Mouse (Mus musculus): ENCODE data around the gene Kif6.

Kif6 gene

DNA sequence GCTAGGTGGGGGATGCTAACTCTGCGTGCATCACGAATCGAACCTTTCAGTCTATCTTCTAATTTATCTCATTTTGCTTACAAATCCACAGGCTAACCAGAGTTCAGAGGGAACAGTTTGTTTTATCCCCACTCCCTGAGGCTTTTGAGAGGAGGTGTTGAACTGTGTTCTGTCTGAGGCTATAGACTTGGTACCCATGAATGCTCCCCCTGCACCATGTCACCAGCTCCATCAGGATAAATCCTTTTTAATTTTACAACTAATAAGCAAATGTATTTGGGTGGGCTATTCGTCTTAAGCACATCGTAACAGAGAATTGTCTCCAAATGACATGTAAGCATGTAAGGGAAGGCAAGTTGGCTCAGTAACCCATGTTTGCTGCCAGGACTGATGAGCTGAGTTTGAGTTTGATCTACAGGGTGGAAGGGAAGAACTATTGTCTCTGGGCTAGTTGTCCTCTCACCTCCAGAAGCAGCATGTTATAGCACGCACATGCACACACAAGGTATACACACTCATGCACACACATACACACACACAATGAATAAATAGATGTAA is 122.4 kb downstream of the Kif6 start:
- no peak for DNase-seq (ENCODE audit: low spot score in 2 of 2)

DNA sequence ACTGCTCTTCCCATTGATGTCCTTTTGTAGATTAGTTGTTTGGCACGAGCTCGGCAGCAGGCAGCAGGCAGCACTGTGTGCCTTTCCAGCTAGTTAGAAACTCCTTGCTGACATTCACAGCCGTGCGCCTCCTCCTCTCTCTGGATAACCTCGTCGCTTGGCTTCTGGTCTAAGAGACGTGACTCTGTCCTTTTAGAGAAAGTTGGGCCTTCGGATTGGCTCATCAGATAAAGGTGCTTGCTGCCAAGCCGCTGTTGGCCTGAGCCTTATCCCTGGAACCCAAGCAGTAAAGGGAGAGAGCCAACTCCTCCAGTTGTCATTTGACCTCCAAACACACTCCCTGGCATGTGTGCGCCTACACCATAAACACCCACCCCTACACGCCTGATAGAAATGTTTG is 123.4 kb downstream of the Kif6 start:
- no peak for DNase-seq (ENCODE audit: low spot score in 2 of 2)

DNA sequence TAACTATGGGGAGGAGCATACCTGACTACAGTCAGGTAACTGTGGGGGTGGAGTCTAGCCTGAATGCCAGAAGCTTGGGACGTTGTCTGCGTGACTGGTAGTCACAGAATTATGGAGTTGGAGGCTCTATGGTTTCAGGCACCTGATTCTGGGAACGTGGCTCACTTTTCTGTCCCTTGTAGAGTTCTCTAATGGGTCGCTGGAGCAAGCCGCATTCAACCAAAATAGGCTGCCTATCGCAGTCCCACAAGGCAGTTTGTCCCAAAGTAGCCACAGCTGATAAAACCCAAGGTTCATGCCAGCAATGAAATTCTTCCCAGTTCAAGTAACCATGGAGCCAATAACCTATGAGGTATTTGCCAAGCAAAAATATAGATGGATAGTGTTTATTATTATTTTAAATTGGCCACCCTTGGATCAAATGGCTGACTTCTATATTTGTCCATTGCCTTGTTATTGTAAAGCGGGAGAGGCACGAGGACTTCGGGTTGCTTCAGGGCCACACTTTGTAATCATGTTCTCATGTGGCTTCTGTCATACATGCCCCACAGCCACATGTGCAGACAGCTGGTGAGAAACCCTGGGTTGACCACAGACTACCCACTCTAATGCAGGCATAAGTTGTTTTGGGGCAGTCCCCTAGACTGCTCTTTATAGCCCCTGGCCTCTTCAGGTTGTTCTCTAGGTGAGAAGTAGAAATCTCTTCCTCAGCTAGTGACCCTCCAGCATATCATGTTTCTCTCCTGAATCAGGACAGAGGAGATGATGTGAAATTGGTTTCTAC is 125.2 kb downstream of the Kif6 start:
- no peak for DNase-seq (ENCODE audit: low spot score in 2 of 2)

DNA sequence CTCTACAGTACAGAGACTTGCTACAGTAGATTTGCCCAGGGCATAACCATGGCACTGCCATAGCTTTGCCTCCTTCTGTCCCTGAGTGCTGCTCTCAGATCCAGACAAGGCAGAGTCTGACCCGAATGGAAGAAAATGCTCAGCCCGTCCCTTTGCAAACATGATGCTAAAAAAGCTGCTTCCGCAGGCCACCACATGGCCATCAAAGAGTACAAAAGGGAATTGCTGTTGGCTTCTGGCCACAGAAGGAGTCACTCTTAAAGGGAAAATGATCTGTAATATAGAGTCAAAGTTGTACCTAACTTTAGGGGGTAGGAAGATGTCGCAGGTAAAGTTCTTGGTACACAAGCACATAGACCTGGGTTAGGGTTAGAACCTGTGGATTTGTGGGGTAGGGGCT is 126.2 kb downstream of the Kif6 start:
- DNase-seq (ENCODE audit: low spot score in 2 of 2): no peak

DNA sequence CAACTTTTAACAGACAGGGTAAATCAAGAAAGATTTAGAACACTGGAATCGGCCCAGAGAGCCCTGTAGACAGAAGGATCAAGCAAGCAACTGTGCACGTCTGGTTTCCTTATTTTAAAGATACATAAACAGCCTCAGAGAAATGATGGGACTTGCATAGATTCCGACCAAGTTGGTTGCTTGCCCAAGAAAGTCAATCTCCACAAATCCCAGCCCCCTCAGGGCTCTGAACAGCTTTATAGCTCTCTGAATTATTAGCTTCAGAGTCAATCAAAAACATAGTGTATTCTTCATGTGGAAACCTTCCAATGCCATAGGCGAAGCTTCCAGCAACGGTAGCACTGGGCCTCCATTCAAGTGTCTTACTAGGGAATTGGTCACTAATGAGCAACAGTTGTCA is 127.0 kb downstream of the Kif6 start:
- no peak for DNase-seq (ENCODE audit: low spot score in 2 of 2)

DNA sequence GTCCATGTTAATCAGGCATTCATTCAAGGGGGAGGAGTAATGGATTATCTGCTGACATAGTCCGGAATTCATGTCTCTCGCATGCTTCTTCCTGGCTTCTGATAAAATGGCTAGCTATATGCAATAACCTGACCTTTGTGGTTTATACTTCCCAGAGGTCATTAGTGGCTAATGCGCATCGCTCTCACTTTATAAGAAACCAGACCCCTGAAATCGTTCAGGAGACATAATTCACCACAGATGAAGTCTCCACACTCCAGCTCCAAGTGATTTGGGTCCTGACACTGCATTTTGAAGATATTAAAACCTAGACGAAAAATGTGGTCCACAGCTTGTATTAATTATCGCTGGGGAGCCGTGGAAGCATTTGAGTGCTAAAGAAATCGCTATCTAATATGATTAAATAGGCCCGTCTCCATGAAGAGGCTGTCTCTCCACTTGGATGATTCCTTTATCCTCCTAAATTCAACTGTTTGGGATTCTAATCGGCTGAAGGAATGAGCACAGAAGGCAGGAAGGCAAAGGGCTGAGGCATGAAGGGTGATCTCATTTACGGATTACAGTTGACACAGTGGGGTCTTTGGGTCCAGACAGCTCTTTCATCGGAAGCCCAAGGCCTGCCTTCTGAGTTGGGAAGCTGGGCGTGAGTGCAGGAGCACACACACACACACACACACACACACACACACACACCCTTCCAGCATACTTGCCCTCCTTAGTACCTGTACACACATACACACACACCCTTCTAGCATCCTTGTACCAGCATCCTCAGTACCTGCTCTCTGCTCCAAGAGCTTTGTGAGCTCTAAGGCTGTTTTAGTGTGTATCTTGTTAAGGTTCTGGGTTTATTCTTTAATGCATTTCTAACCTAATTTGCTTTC is 128.9 kb downstream of the Kif6 start:
- DNase-seq (ENCODE audit: low spot score in 2 of 2): no peak

DNA sequence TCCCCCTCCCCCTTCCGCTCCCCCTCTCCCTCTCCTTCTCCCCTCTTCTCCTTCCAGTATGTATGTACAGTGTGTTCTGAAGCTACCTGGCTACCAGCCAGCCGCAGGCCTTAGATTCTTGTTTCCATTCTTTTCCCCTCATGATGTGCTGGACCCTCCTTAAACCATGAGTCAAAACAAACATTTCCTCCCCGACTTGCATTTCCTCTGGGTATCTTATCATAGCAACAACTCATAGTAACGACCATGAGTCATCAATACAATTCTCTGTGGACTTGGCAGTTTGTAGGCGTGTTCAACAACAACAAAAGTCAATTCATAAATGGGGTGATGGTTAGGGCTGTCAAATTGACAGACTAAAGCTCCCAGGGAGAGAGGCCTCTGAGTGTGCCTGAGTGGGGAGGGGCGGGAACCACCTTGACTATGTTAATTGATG is 136.0 kb downstream of the Kif6 start:
- DNase-seq (ENCODE audit: low spot score in 2 of 2): no peak

DNA sequence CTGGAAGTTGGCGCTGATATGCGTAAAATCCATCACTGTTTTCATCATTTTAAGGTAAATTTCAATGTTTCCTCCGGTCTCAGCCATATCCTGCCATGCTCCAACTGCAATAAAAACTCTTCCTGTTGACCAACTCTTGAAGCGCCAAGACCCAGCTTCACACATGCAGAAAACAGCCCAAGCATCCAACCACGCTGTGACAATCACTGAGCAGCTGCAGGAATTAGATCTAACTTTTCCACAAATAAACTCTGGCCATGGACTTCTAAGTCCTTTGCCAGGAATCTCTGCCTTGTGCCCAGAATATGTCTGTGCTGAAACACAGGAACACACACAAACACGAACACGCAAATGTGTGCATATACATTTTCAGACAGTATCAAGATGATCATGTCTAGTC is 138.9 kb downstream of the Kif6 start:
- DNase-seq (ENCODE audit: low spot score in 2 of 2): no peak

DNA sequence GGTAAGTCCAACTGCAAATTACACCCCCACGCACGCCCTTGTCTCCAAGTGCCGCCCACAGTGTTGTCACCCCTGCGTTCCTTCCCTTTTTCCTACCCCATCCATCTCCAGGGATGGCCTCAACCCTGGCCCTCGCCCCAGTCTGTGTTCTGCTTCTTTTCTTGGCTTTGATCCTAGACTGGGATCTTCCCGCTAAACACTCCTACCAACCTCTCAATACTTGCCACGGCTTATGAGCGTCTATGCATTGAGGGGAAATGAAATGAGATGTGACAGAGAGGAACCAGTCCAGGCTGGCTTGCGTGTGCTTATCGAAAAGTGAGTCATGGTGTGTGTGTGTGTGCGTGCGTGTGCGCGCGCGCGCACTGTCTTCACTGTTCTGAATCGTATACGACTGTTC is 141.9 kb downstream of the Kif6 start:
- DNase-seq (ENCODE audit: low spot score in 2 of 2): no peak

DNA sequence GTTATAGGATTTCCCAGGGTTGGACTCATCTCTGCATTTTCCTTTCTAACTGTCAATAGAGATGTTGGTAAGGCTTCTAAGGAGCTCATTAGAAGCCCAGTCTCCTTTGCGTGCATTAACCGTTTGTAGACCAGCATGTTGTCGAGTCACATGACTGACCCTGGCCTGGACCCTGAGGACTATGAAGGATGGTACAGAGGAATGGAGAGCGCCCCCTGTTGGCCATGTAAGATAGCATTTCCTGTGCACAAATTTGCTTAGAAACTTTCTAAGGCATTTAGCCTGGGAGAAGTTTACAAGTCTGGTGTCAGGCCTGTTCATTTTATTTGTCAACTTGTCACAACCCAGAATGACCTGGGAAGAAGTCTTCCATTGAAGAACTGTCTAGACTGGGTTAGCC is 144.1 kb downstream of the Kif6 start:
- DNase-seq (ENCODE audit: low spot score in 2 of 2): no peak

DNA sequence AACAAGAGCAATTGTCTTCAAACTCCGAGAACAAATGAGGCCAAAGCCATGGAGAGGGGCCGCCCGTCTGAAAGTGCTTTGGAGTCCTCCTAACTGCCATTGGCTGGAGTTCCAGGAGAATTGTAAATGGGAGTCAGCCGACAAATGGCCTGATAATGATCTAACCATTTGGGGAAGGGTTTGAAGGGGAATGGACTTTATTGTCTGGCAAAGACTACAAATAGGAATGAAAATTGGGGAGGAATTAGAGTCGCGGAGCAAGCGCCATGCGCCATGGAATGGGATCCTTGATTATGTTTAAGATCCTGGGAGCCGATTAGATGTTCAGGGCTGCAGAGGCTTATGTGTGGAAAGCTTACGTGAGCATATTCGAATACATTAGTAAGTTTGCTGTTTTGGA is 146.3 kb downstream of the Kif6 start:
- DNase-seq (ENCODE audit: low spot score in 2 of 2): no peak

DNA sequence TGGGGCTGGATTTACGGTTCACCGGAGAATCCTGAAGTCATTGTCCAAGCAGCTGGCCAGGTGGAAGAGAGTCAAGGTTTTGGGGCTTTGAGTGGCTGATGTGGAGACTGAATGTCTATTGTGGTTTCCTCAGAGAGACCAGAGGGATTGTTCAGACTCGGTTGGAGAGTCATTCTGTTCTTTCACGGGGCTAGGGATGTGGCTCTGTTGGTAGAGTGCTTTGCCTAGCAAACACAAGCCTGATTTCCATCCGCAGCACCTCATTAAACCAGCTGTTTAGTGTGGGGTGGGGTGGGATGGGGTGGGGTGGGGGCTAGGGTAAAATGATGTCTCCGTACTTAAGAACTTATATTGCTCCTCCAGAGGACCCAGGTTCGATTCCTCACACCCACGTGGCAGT is 146.9 kb downstream of the Kif6 start:
- DNase-seq (ENCODE audit: low spot score in 2 of 2): no peak

DNA sequence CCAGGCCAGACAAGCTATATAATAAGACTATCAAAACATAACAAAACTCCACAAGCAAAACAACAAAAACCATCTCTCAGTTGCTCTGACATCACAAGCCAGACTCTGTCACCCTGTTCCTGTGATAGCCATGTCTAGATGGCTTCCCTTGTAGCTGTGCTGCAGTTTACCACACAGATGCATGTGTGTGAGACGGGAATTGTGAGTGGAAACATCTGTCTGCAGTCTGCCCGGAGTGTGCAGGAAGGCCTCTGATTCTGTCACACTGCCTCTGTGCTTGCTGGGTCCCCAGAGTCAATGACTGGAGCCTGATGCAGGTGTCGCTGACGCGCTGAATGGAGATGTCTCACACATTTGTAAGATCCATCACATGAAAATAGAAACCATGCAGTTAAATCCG is 150.0 kb downstream of the Kif6 start:
- DNase-seq (ENCODE audit: low spot score in 2 of 2): no peak

DNA sequence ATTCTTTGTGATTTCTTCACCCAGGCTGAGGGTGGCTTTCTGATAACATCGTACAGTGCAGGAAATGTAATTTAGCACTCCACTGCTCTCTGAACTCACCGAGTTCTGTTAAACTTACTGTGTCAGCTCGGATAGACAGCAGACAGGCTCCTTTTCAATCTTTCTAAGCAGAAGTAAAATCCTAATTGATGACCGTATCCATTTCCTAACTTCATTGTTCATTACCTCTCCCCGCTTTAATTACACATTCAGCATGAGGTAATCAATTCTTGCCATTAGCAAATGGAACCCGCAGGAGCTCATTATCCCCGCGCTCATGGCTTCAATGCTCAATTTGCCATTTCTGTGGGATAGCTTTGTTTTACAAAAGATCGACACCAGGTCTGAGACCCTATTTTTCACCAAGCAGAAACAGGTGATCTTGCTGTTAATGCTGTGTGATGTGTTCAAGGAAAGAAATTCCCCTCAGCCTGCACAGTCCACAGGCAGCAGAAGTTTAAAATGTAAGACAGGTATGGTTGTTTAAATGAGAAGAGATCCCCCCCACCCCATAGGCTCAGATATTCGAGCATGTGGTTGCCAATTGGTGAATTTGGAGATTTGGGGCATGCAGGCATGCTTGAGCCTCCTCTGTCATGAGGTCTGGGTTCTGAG is 152.9 kb downstream of the Kif6 start:
- no peak for DNase-seq (ENCODE audit: low spot score in 2 of 2)

DNA sequence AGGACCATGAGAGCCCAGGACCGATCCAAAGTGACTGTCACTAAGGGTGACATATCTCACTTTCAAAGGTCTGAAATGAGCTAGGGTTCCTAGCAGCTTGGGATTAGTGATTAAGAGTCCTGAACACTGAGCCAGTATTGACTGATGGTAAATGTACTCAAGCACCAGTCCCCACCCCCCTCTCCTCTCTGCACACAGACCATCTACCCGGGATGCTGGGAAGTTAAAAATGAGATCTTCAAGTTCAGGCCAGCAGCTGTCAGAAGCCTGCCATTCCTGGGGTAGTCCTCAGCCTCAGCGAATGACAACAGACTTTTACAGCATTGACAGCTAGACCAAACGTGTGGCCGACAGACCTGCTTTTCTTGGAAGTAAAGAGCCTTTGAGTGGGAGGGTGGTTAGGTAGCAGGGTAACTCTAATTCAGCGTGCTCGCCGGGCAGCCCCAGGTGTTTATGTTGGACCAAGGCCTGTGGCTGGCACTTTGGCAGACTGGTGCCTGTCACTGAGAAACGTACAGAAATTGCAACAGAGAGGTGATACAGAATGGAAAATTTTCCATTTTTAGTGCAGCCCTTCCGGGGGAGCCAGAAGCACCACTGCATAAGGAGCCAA is 156.9 kb downstream of the Kif6 start:
- DNase-seq (ENCODE audit: low spot score in 2 of 2): no peak

DNA sequence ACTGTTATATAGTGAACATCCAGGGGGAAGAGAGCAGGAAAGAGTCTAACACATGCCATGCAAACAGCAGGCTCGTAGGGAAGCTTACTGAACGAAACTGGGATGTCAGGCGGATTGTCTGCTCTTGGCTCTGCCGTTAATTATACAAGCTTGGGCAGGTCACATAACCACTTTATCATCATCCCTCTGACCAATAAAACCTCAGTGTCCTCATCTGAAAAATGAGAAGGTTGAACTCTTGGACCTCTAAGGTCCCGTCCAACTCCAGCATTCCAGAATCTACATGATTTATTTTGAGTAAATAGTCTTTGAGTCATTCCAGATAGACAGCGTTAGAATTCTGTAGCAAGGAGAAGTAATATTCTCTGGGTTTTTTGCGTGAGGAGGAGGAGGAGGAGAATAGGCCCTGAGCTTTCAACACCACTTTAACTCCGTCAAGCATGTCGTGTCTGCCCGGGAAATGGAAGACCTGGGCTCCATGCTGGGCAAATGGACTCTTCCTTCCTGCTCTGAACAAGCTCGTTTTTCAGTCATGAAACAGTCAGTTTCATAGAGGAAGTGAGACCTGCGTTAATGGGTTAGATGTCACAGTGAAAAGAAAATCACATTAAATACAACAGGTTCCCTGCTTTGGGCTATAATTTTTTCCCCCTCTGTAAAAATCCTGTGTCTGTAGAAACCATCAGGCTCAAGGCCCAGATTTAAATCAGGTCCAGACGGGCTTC is 162.3 kb downstream of the Kif6 start:
- DNase-seq (ENCODE audit: low spot score in 2 of 2): no peak

DNA sequence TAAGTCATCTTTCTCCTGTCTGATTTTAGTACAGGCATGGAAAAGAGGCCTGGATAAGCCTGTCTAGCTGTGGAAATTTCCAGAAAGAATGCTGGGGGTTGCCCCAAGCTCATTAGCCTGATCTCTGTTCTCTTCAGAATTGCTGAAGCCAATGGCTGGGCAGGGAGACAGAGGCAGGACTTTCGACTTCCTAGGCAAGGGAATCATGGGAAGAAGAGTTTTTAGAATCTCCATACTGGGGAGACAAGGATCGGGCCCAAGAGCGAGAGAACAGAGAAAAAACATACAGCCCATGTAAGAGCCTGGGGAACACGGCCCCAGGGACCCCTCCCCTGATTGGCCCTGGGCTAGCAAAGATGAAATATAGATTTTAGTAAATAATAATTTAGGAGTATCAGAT is 164.1 kb downstream of the Kif6 start:
- DNase-seq (ENCODE audit: low spot score in 2 of 2): no peak

DNA sequence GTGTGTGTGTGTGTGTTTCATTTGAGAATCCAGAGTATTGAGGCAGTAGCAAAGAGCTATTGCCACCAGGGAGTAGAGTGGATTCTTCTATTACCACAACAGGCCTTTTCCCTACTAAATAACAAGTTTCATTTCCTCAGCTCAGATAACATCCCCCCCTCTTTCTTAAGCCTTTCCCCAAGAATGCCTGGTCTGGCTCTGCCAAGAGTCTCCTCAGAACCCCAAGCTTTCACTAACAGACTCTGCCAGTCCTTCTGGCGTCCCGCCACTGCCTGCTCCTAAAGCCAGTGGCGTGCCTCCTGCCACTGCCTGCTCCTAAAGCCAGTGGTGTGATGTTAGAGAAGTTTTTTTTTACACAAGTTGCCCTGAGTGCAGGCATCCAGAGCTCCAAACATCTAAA is 164.6 kb downstream of the Kif6 start:
- no peak for DNase-seq (ENCODE audit: low spot score in 2 of 2)

DNA sequence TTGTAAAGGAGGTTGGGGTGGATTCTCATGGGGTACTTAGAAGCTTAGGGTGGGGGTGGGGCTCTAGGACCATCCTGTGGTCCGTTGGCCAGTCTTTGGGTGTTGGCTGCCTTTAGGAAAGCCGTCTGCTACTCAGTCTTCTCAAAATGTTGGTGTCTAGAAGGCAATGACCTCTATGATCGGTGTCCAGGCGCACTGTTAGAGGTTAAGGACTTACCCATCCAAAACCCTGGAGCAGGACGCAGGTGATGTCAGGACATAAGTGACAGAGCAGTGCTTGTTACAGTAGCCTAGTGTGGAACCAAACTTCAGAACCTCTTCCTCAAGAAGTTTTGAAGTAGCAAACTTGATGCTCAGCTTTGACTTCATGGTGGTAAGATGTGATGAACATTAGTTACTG is 170.9 kb downstream of the Kif6 start:
- no peak for DNase-seq (ENCODE audit: low spot score in 2 of 2)

DNA sequence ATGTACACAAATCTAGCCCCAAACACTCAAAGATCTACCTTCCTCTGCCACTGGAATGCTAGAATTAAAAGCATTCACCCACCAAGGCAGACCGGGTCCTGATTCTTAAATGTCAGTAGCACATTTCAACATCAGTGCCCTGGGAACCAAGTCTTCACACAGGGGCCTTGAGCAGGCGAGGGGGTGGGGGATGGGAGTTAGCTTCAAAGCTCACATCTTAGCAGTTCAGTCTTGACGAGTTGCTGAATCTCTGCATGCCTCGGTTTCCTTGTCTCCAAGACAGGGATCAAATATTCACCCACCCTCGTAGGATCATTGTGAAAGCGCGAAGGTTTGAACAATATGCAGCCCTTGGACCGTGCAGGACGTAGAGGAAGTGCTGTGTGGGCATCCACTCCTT is 172.4 kb downstream of the Kif6 start:
- no peak for DNase-seq (ENCODE audit: low spot score in 2 of 2)
